Mouse (Mus musculus): Measurements from ENCODE around the gene Tmem135. TPM values are rescaled to one million over a fixed set of nuclear protein-coding genes. Genes with fewer than 3 reads are reported as not detected.
A peak's percentile ranks its signal among the peaks of the same experiment; 100 is the strongest.
"Not testable (repeated sequence)": the region's sequence is repeated elsewhere in the genome, so short reads cannot be mapped to it uniquely, and the experiment has no call there.

Gene Tmem135
- total RNA-seq, 2 experiments from 2014 or later, result 64.7 to 65.6 TPM

DNA sequence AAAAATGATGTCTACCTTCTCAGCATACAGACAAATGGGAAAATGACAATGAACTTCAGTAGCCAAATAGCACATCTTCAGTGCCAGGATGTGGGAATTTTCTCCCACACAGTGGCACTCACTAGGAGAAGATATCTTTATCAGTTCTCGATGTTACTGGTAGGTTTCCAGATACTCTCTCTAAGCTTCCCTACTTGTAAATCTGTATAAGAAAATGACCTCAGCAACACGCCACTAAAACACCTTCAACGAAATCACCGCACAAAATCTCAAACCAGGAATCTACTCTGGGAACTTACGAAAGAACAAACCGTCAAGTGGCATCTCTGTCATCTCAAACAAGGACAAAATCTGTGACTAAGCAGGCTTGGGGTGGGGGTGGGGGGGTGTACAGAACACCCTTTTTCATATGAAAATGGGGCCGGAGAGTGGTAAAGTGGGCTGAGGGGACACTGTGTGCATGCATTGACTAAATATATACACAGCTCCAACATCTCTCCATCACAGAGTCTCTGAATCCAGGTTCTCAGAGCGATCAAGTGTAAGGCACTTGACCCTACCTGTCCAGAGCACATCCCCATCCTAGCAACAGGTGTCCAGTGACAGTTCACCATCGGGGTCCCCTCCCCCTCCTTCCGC lies 66.2 kb downstream of the Tmem135 start:
- intact Hi-C loops (cut with DNase I), result loop anchor here (1.0 to 5.0 kb wide), 3 partner anchors 66 to 170 kb away; partner anchors contain the start of genes Fzd4 and Tmem135
- H3K27ac ChIP-seq, result peak overlapping the region; percentile 95
- peak overlapping the region; percentile 66 for H3K4me3 ChIP-seq
- no peak for DNase-seq (ENCODE audit: extremely low spot score in 1 of 2, low spot score in 2 of 2)
- TF ChIP-seq CTCF (IDR thresholded peaks at IDR 0.05), result no peak

DNA sequence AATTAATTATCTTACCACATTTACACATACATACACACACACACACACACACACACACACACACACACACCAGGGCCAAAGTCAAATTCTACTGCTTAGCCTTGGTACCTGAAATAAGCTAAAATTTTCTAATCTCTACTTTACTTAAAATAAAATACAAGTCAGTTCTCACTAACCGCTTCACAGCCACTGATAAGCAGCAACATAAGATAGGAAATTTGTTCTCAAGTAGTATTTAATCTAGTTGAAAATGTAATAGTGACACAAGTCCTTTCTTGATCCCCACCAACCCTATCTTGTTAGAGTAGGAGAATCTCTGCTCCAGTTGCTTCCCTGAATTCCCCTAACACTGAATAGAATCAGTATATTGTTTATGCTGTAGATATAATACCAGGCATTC lies 67.6 kb downstream of the Tmem135 start:
- H3K4me3 ChIP-seq, result peak overlapping the region; percentile 66; the same call in 1 of the 2 replicates
- no peak for DNase-seq (ENCODE audit: extremely low spot score in 1 of 2, low spot score in 2 of 2)
- TF ChIP-seq CTCF (IDR thresholded peaks at IDR 0.05), result no peak
- intact Hi-C loops (cut with DNase I), result loop anchor here (5.0 kb wide), 1 partner anchor 69 kb away; no protein-coding TSS in a partner anchor
- no peak overlapping the region for H3K27ac ChIP-seq

DNA sequence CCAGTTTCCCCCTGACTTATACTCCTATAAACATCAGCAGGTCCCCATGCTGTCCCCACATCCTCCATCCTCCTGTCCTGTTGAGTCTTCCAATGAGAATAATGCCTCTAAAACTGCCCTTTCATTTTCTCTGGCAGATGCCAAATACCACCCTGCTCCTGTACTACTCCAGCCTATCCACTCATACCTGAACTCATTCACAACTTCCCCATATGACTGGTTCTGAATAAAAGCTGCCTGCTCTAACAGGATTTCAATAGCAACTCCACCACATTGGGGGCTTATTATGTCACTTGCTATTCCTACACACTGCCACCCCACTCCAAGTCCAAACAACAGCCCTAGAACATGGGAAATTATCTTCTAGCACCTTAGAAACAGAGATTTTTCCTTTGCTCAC lies 68.7 kb downstream of the Tmem135 start:
- intact Hi-C loops (cut with DNase I), result loop anchor here (5.0 kb wide), 1 partner anchor 68 kb away; no protein-coding TSS in a partner anchor
- H3K4me3 ChIP-seq, result no peak overlapping the region
- TF ChIP-seq CTCF (IDR thresholded peaks at IDR 0.05), result no peak
- DNase-seq (ENCODE audit: extremely low spot score in 1 of 2, low spot score in 2 of 2), result no peak
- no peak overlapping the region for H3K27ac ChIP-seq

- intact Hi-C loops (cut with DNase I), result no loop called here
- no peak overlapping the region for H3K4me3 ChIP-seq
- no peak overlapping the region for H3K27ac ChIP-seq
- TF ChIP-seq CTCF (IDR thresholded peaks at IDR 0.05), result no peak
- DNase-seq (ENCODE audit: extremely low spot score in 1 of 2, low spot score in 2 of 2), result no peak
Measured at GRCm38 (mm10) chr7:89329896-89330295, 74.1 kb downstream of the Tmem135 start.

- no peak overlapping the region for H3K27ac ChIP-seq
- intact Hi-C loops (cut with DNase I), result no loop called here
- no peak for DNase-seq (ENCODE audit: extremely low spot score in 1 of 2, low spot score in 2 of 2)
- no peak for TF ChIP-seq CTCF (IDR thresholded peaks at IDR 0.05)
- H3K4me3 ChIP-seq, result no peak overlapping the region
Measured at GRCm38 (mm10) chr7:89327731-89328130, 76.3 kb downstream of the Tmem135 start.

GRCm38 (mm10) chr7:89326761-89327160 lies 77.3 kb downstream of the Tmem135 start:
- TF ChIP-seq CTCF (IDR thresholded peaks at IDR 0.05), result no peak

GRCm38 (mm10) chr7:89326202-89326601 lies 77.8 kb downstream of the Tmem135 start:
- no peak for DNase-seq (ENCODE audit: extremely low spot score in 1 of 2, low spot score in 2 of 2)
- H3K27ac ChIP-seq, result no peak overlapping the region
- intact Hi-C loops (cut with DNase I), result no loop called here
- H3K4me3 ChIP-seq, result no peak overlapping the region
- no peak for TF ChIP-seq CTCF (IDR thresholded peaks at IDR 0.05)

More at GRCm38 (mm10) chr7:89326761-89327160, 77.3 kb downstream of the Tmem135 start:
- no peak overlapping the region for H3K4me3 ChIP-seq
- DNase-seq (ENCODE audit: extremely low spot score in 1 of 2, low spot score in 2 of 2), result no peak
- intact Hi-C loops (cut with DNase I), result no loop called here
- no peak overlapping the region for H3K27ac ChIP-seq

GRCm38 (mm10) chr7:89322741-89323140 lies 81.3 kb downstream of the Tmem135 start:
- intact Hi-C loops (cut with DNase I); H3K4me3 ChIP-seq; DNase-seq (ENCODE audit: extremely low spot score in 1 of 2, low spot score in 2 of 2); H3K27ac ChIP-seq: not testable (repeated sequence)

- DNase-seq (ENCODE audit: extremely low spot score in 1 of 2, low spot score in 2 of 2), result no peak
- no peak overlapping the region for H3K4me3 ChIP-seq
- no peak for TF ChIP-seq CTCF (IDR thresholded peaks at IDR 0.05)
- H3K27ac ChIP-seq, result no peak overlapping the region
- intact Hi-C loops (cut with DNase I), result no loop called here
Measured at GRCm38 (mm10) chr7:89319351-89319750, 84.7 kb downstream of the Tmem135 start.

- H3K4me3 ChIP-seq; H3K27ac ChIP-seq; DNase-seq (ENCODE audit: extremely low spot score in 1 of 2, low spot score in 2 of 2); intact Hi-C loops (cut with DNase I): not testable (repeated sequence)
Measured at GRCm38 (mm10) chr7:89317088-89317487, 86.9 kb downstream of the Tmem135 start.

- intact Hi-C loops (cut with DNase I), result no loop called here
- no peak for TF ChIP-seq CTCF (IDR thresholded peaks at IDR 0.05)
- H3K4me3 ChIP-seq, result no peak overlapping the region
- H3K27ac ChIP-seq, result no peak overlapping the region
- DNase-seq (ENCODE audit: extremely low spot score in 1 of 2, low spot score in 2 of 2), result no peak
Measured at GRCm38 (mm10) chr7:89316112-89316511, 87.9 kb downstream of the Tmem135 start.

DNA sequence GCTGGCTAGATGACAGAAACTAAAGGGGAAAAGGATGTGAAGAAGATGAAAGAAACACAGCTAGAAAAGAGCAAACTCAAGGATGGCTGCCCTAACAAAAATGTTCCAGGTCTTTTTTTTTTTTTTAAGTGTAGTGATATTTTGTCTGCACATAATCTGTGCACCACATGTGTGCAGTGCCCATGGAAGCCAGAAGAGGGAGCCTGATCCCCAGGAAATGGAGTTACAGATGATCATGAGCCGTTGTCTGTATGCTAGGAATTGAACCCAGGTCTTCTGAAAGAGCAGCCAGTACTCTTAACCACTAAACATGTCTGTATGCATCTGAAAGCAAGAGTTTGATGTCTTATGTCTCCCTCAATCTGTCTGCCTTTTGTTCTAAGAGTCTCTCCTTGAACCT lies 92.5 kb downstream of the Tmem135 start:
- Histone ChIP-seq H3K4me3 (no peak overlapping the region), H3K27ac (no peak overlapping the region)
- intact Hi-C loops (cut with DNase I), result no loop called here
- no peak for DNase-seq (ENCODE audit: extremely low spot score in 1 of 2, low spot score in 2 of 2)
- peak; percentile 26 for TF ChIP-seq CTCF (IDR thresholded peaks at IDR 0.05)

DNA sequence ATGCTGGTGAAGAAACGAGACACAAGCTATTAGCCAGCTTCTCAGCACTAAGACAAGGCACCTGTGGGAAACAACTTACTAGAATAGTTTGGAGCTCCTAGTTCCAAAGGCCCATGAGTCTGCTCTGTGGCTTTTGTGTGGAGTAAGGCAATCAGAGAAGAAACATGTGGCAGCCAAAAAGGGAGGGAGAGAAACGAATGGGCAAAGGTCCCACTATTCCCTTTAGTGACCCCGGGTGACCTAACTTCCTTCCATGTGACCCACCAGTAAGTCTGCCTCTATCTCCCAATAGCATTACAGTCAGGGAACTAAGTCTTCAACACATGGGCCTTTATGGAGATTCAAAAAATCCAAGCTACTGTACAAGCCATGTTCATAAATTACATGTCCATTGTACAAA lies 95.1 kb downstream of the Tmem135 start:
- TF ChIP-seq CTCF (IDR thresholded peaks at IDR 0.05), result no peak
- no peak for DNase-seq (ENCODE audit: extremely low spot score in 1 of 2, low spot score in 2 of 2)
- intact Hi-C loops (cut with DNase I), result no loop called here

More for the DNA sequence above, 95.1 kb downstream of the Tmem135 start:
- no peak overlapping the region for H3K4me3 ChIP-seq
- H3K27ac ChIP-seq, result no peak overlapping the region
